Mouse (Mus musculus) limb, embryonic 15.5 days (tissue): ENCODE measurements around the gene Hoxa11. TPM values are rescaled to one million over a fixed set of nuclear protein-coding genes. Genes with fewer than 3 reads are reported as not detected.

ENCODE experiments used
- ATAC-seq: fragments of 200-750 bp; cut with Nextera tagmentation; 2 replicates; pipeline ENCODE4 v1.8.0; 2017; ENCODE audit warnings: low read depth, moderate TSS enrichment; ENCODE audit not compliant: insufficient number of reproducible peaks, low FRiP score, low TSS enrichment
- H3K27ac ChIP-seq: fragments of 300-500 bp; sonication (generic); 2 replicates; pipeline ENCODE4 v1.5.1; 2015; ENCODE audit warnings: moderate library complexity, mild to moderate bottlenecking, inconsistent platforms
- H3K27me3 ChIP-seq: fragments of 300-500 bp; sonication (generic); 2 replicates; pipeline ENCODE4 v1.6.1; 2015; ENCODE audit warnings: inconsistent platforms
- H3K36me3 ChIP-seq: fragments of 300-500 bp; sonication (generic); 2 replicates; pipeline ENCODE4 v1.6.1; 2015; ENCODE audit warnings: inconsistent platforms
- H3K4me1 ChIP-seq: fragments of 300-500 bp; sonication (generic); 2 replicates; pipeline ENCODE4 v1.6.1; 2015; ENCODE audit warnings: inconsistent platforms
- H3K4me2 ChIP-seq: fragments of 300-500 bp; sonication (generic); 2 replicates; pipeline ENCODE4 v1.6.1; 2015; ENCODE audit warnings: mild to moderate bottlenecking, inconsistent platforms
- H3K4me3 ChIP-seq: fragments of 300-500 bp; sonication (generic); 2 replicates; pipeline ENCODE4 v1.5.1; 2015; ENCODE audit warnings: mild to moderate bottlenecking, inconsistent platforms
- H3K9ac ChIP-seq: fragments of 300-500 bp; sonication (generic); 2 replicates; pipeline ENCODE4 v1.6.1; 2015; ENCODE audit warnings: inconsistent platforms
- H3K9me3 ChIP-seq: fragments of 300-500 bp; sonication (generic); 2 replicates; pipeline ENCODE4 v1.6.1; 2016; ENCODE audit warnings: inconsistent platforms
- WGBS: fragments of 180-500 bp; shearing (Covaris S2); methylation state at CpG from one replicate; pipeline ENCODE4 v1.1.7; 2015; 5-methylcytosine and 5-hydroxymethylcytosine counted together
- polyA plus RNA-seq: library from polyadenylated mRNA; unstranded; fragments of >200 nt; fragmentation: Nextera tagmentation; extraction: Ambion mirVana; gene quantifications from 2 replicates; pipeline ENCODE4 v1.2.1, GENCODE M21; 2015

The Hoxa11 gene
- polyA plus RNA-seq: 23.3 and 33.4 TPM in 2 replicates

- H3K27ac ChIP-seq: peak within 1 kb of the TSS; percentile 96
- H3K4me1 ChIP-seq: peaks cover 35% of the 10 kb centered on the region
- H3K27me3 ChIP-seq: peaks cover 20% of the 10 kb centered on the region; the same call in 1 of the 2 replicates
- WGBS: under 1% methylated on average over 20 of the region's 20 CpGs
- peak within 1 kb of the TSS; percentile 60 for H3K4me2 ChIP-seq
- no peaks in the 10 kb centered on the region for H3K9me3 ChIP-seq
- peak; percentile 70 for ATAC-seq
- no peaks in the 10 kb centered on the region for H3K36me3 ChIP-seq
- peak within 1 kb of the TSS; percentile 89 for H3K9ac ChIP-seq
- H3K4me3 ChIP-seq: peak within 1 kb of the TSS; percentile 64
Measured at GRCm38 (mm10) chr6:52245757-52246142, at the start of gene Hoxa11. Gene Hoxa11 (minus strand): TSS chr6:52245810.

DNA sequence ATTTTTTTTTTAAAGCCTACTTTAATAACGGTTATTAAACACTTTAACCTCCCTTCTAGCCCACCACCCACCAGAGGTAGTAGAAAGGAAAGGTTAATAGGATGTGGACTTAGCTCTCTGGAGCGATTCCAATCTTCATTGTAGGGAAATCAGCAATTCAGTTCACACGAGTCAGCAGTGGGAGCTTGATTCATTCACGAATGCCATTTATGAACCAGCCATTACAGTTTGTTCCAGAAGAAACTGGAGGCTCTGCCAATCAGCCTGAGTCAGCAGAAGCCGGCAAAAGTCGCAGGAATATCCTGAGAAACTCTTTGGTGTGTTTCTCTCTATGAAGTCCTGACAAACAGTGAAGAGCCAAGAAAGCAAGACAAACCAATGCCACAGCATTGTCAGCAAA, 49.0 kb upstream of the Hoxa11 start:
- no peak for ATAC-seq
- no peak overlapping the region for H3K4me2 ChIP-seq
- no peak overlapping the region for H3K27ac ChIP-seq
- 63% methylated on average over 6 of the region's 6 CpGs for WGBS
- peaks cover 11% of the 10 kb centered on the region for H3K4me1 ChIP-seq
- H3K9me3 ChIP-seq: no peaks in the 10 kb centered on the region
- no peaks in the 10 kb centered on the region for H3K36me3 ChIP-seq
- no peak overlapping the region for H3K9ac ChIP-seq
- no peak overlapping the region for H3K4me3 ChIP-seq
- peaks cover 44% of the 10 kb centered on the region for H3K27me3 ChIP-seq

GRCm38 (mm10) chr6:52292328-52292727, 46.7 kb upstream of the Hoxa11 start:
- Histone ChIP-seq H3K9ac (no peak overlapping the region), H3K36me3 (no peaks in the 10 kb centered on the region), H3K27me3 (peaks cover 35% of the 10 kb centered on the region), H3K4me1 (peaks cover 11% of the 10 kb centered on the region), H3K27ac (no peak overlapping the region), H3K4me3 (no peak overlapping the region), H3K4me2 (no peak overlapping the region), H3K9me3 (no peaks in the 10 kb centered on the region)
- ATAC-seq: no peak
- 62% methylated on average over 7 of the region's 7 CpGs for WGBS

DNA sequence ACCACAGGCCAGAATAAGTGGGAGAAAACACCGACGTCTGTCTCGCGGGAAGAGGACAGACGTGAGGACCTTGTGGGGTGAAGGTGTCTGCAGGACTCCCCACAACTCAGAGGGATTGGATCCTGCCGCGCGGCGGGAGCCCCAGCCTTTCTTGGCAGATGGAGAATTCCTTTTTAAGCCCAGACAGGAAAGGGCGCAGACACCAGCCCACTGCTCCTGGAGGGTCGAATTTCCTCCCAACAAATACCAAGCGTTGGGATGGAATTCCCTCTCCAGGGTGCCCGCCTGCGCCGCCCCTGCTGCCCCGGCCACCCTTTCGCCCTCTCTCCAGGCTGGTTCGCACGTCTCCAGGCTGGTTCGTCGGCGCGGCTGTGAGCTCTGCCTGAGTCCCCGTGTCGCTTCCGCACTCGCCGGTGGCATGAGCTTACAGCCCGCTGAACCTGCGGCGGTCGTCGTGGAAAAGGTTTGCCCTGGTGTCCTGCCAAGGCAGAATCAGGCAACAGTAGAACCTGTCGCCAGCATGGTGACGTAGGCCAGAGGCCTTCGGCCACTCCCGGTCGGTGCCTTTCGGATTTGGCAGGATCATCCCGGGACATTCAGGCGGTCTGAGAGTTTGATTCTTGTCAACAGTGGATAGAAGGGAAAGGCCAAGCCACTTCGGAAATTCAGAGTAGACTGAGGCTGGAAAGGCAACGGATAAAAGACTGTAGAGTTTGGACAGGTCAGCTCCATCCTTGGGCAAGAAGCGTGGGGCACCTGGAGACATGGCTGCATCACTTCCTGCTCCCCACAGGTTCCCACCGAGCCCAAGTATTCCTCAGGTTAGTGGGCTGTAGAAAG, 45.6 kb upstream of the Hoxa11 start:
- H3K4me3 ChIP-seq: peak overlapping the region; percentile 43
- peaks cover 38% of the 10 kb centered on the region for H3K27me3 ChIP-seq
- peak overlapping the region; percentile 78 for H3K4me2 ChIP-seq
- ATAC-seq: no peak
- H3K9ac ChIP-seq: no peak overlapping the region
- 4% methylated on average over 45 of the region's 45 CpGs for WGBS
- no peak overlapping the region for H3K27ac ChIP-seq
- no peaks in the 10 kb centered on the region for H3K9me3 ChIP-seq
- H3K4me1 ChIP-seq: peaks cover 11% of the 10 kb centered on the region
- no peaks in the 10 kb centered on the region for H3K36me3 ChIP-seq

DNA sequence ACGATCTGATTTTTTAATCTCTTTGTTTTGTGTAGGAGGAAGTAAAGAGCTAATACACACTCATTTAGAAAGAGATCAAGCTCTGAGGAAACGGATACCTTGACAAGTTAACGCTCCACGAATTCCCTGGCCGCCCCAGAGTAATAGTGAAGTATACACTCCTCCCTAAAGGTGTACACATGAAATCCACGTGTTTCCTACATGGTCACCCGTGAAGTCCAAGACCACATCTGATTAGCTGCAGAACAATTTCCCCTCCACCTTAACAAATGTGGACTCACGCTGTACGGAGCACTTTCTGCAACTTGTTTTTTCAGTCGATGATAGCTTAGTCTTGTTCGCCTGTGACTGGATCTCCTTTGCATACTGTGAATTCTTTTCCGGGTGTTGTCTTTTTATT, 44.6 kb upstream of the Hoxa11 start:
- H3K36me3 ChIP-seq: no peaks in the 10 kb centered on the region
- 24% methylated on average over 12 of the region's 12 CpGs for WGBS
- no peak overlapping the region for H3K9ac ChIP-seq
- H3K4me1 ChIP-seq: peaks cover 11% of the 10 kb centered on the region
- no peaks in the 10 kb centered on the region for H3K9me3 ChIP-seq
- no peak overlapping the region for H3K4me3 ChIP-seq
- H3K27ac ChIP-seq: no peak overlapping the region
- peaks cover 34% of the 10 kb centered on the region for H3K27me3 ChIP-seq
- no peak for ATAC-seq
- no peak overlapping the region for H3K4me2 ChIP-seq

DNA sequence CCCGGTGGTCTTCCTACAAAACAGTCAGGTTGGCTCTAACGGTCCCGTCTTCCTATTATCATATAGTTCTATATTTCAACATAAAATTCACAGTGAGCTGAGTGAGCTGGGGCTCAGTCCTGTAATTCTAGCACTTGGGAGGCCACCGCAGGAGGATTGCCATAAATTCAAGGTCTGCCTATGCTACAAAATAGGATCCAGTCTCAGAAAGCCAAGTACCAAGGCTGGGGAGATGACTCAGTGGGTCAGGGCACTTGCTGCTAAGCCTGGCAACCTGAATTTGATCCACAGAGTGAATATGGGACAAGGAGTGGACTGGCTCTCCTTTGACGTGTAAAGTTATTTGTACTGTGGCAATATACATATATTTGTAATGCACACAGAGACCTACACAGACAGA, 38.3 kb upstream of the Hoxa11 start:
- Histone ChIP-seq H3K4me3 (no peak overlapping the region), H3K4me1 (0 out of 2 replicates have a peak, but pooled peaks cover 7% of the 10 kb centered on the region), H3K27ac (no peak overlapping the region), H3K9ac (no peak overlapping the region), H3K27me3 (peaks cover 18% of the 10 kb centered on the region; the same call in 1 of the 2 replicates), H3K9me3 (no peaks in the 10 kb centered on the region), H3K36me3 (no peaks in the 10 kb centered on the region), H3K4me2 (no peak overlapping the region)
- no peak for ATAC-seq
- 71% methylated on average over 5 of the region's 5 CpGs for WGBS

DNA sequence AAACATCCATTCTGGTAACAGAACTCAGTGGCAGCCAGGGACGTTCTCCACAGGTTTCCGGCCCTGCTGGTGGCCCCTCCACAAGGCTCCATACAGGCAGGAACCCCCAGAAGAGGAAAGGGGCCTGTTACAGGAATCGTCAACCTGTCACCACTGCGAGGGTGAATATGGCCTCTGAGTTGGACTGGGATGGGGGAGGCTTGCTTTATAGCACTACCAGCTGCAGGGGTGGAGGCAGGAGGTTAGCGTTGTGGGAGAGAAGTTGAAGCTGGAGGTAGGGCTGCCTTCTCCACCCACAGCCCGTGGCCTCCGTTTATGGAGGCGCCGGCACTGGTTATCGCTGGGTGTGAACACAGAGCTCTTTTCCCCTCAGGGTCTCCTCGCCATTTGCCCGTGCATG, 35.5 kb upstream of the Hoxa11 start:
- Histone ChIP-seq H3K4me2 (no peak overlapping the region), H3K4me3 (no peak overlapping the region), H3K36me3 (no peaks in the 10 kb centered on the region), H3K27ac (no peak overlapping the region), H3K4me1 (0 out of 2 replicates have a peak, but pooled peaks cover 7% of the 10 kb centered on the region), H3K27me3 (peaks cover 34% of the 10 kb centered on the region), H3K9me3 (no peaks in the 10 kb centered on the region), H3K9ac (no peak overlapping the region)
- WGBS: 17% methylated on average over 12 of the region's 12 CpGs
- no peak for ATAC-seq

DNA sequence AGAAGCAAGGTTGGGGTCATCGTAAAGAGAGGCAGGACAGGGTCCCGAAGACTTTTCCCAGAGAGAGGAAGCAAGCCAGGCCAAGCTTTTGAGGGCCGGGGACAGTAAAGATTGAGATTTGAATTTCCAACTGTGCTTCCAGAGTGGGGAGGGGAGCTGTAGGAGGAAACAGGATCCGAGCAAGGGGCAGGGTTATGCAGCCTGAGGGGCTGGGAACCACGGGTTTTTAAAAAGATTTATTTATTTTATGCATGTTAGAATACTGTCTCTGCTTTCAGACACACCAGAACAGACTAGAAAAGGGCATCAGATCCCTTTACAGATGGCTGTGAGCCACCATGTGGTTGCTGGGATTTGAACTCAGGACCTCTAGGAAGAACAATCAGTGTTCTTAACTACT, 31.3 kb upstream of the Hoxa11 start:
- H3K9ac ChIP-seq: no peak overlapping the region
- no peak overlapping the region for H3K4me3 ChIP-seq
- H3K36me3 ChIP-seq: no peaks in the 10 kb centered on the region
- whole genome bisulfite sequencing: 14% methylated on average over 5 of the region's 5 CpGs
- no peak overlapping the region for H3K4me2 ChIP-seq
- ATAC-seq: no peak
- no peaks in the 10 kb centered on the region for H3K9me3 ChIP-seq
- peaks cover 64% of the 10 kb centered on the region for H3K27me3 ChIP-seq
- peaks cover 16% of the 10 kb centered on the region for H3K4me1 ChIP-seq
- no peak overlapping the region for H3K27ac ChIP-seq

DNA sequence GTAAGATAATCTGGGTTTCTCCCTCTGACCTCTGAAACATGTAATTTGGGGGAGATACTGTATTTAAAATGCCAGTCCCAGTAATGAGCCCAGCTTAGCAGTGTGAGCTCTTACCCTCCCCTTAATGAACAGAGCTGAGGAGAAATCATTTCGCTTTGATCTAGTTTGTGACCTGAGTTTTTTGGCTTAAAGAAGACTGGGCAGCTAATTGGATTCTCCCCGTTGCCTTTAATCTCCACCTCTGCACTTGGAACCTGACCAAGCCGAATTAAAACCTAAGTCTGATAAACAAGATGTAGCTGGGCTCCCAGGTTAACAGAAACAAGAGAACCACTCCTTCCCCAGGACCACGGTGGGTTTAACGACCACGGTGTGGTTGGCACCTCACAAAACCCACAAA, 30.8 kb upstream of the Hoxa11 start:
- Histone ChIP-seq H3K27ac (no peak overlapping the region), H3K9me3 (no peaks in the 10 kb centered on the region), H3K4me3 (no peak overlapping the region), H3K9ac (no peak overlapping the region), H3K4me1 (peaks cover 15% of the 10 kb centered on the region), H3K4me2 (no peak overlapping the region), H3K27me3 (peaks cover 67% of the 10 kb centered on the region), H3K36me3 (no peaks in the 10 kb centered on the region)
- no peak for ATAC-seq
- WGBS: 13% methylated on average over 6 of the region's 6 CpGs

DNA sequence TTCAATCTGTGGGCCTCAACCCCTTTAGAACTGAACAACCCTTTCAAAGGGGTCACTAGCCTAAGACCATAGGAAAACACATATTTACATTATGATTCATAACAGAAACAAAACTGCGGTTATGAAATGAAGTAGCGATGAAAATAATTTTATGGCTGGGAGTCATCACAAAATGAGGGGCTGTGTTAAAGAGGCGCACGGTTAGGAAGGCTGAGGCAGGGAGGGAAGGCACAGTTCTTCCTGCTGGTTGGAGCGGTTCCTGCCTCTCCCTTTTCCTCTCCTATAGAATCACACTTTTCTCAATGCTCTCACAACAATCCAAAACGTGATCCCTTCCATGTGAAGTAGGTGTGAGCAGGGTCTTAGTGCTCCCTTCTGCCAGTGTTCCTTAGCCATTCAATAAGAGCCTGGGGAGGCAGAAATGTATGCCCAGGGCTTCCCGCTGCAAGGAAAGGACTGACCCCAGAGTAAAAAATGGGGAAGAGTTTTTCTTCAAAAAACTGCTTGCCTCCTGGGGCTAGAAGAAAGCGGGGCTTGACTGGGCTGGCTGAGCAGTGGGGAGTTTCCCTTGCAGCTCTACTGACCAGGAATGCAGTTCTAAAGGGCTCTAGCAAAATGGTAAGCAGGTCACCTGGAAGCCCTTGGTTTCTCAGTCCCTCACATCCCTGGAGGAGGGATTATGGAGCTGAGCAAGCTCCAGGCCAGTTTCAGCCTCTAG, 30.1 kb upstream of the Hoxa11 start:
- 30% methylated on average over 8 of the region's 8 CpGs for WGBS
- peaks cover 68% of the 10 kb centered on the region for H3K27me3 ChIP-seq
- H3K27ac ChIP-seq: no peak overlapping the region

DNA sequence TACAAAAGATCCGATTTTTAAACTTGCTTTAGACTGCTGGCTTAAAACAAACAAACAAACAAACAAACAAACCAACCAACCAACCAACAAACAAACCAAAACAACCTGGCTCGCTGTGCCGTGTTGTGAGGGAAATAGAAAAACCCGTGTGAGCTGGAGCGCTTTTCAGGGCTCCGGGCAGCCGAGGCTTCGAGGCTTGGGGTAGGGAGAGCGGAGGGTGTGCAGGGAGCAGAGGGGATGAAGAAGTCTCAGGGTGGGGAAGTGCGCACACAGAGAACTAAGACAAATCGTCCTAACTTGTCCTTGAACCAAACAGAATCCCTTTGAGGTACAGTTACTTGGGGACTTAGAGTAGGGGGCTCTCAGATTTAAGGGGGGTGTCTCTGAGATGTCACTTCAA, 29.0 kb upstream of the Hoxa11 start:
- Histone ChIP-seq H3K9ac (no peak overlapping the region), H3K9me3 (no peaks in the 10 kb centered on the region), H3K4me2 (peak overlapping the region; percentile 30; the same call in 1 of the 2 replicates), H3K36me3 (no peaks in the 10 kb centered on the region), H3K27me3 (peaks cover 78% of the 10 kb centered on the region), H3K27ac (no peak overlapping the region), H3K4me1 (peaks cover 17% of the 10 kb centered on the region), H3K4me3 (no peak overlapping the region)
- 29% methylated on average over 11 of the region's 11 CpGs for WGBS
- ATAC-seq: no peak

More for the DNA sequence above, 30.1 kb upstream of the Hoxa11 start:
- Histone ChIP-seq H3K4me3 (no peak overlapping the region), H3K9me3 (no peaks in the 10 kb centered on the region), H3K9ac (no peak overlapping the region), H3K4me1 (peaks cover 12% of the 10 kb centered on the region), H3K4me2 (no peak overlapping the region), H3K36me3 (no peaks in the 10 kb centered on the region)
- ATAC-seq: no peak

- H3K4me1 ChIP-seq: peaks cover 17% of the 10 kb centered on the region
- peaks cover 83% of the 10 kb centered on the region for H3K27me3 ChIP-seq
- H3K4me2 ChIP-seq: peak overlapping the region; percentile 30
- H3K4me3 ChIP-seq: peak overlapping the region; percentile 16
- WGBS: 33% methylated on average over 22 of the region's 22 CpGs
- H3K9ac ChIP-seq: no peak overlapping the region
- no peak overlapping the region for H3K27ac ChIP-seq
- no peaks in the 10 kb centered on the region for H3K9me3 ChIP-seq
- no peaks in the 10 kb centered on the region for H3K36me3 ChIP-seq
- no peak for ATAC-seq
Measured at GRCm38 (mm10) chr6:52273656-52274280, 28.2 kb upstream of the Hoxa11 start.
